Mouse (Mus musculus): ENCODE results near the gene Tnrc6b. TPM values are rescaled to one million over a fixed set of nuclear protein-coding genes. Genes with fewer than 3 reads are reported as not detected.

Tnrc6b gene
- polyA plus RNA-seq (2015; fragmentation: Nextera tagmentation; extraction: Ambion mirVana) = 48.7 and 51.0 TPM in 2 replicates

GRCm38 (mm10) chr15:80710608-80711363, at the start of gene Tnrc6b:
Tnrc6b (plus strand) TSS chr15:80711313.
- H3K36me3 ChIP-seq = no peaks in the 10 kb centered on the region
- H3K4me1 ChIP-seq (replicated peaks) = peaks cover 32% of the 10 kb centered on the region
- peak within 1 kb of the TSS; percentile 86 for H3K4me2 ChIP-seq (replicated peaks)
- H3K27me3 ChIP-seq = no peaks in the 10 kb centered on the region
- WGBS = under 1% methylated on average over 39 of the region's 39 CpGs
- H3K27ac ChIP-seq = peak within 1 kb of the TSS; percentile 96
- peak; percentile 98 for ATAC-seq
- H3K9ac ChIP-seq (replicated peaks) = peak within 1 kb of the TSS; percentile 87
- no peaks in the 10 kb centered on the region for H3K9me3 ChIP-seq
- peak within 1 kb of the TSS; percentile 95 for H3K4me3 ChIP-seq (replicated peaks)

GRCm38 (mm10) chr15:80664444-80664843, 46.7 kb upstream of the Tnrc6b start:
- Histone ChIP-seq H3K9ac (replicated peaks) (no peak overlapping the region), H3K27ac (no peak overlapping the region), H3K4me3 (replicated peaks) (no peak overlapping the region), H3K4me1 (replicated peaks) (no peaks in the 10 kb centered on the region), H3K36me3 (no peaks in the 10 kb centered on the region), H3K4me2 (replicated peaks) (no peak overlapping the region), H3K27me3 (0 out of 2 replicates have a peak, but pooled peaks cover 2% of the 10 kb centered on the region), H3K9me3 (peaks cover 9% of the 10 kb centered on the region; the same call in 1 of the 2 replicates)
- no peak for ATAC-seq
- WGBS = 90% methylated on average over 4 of the region's 4 CpGs

- peak within 1 kb of the TSS; percentile 41 for H3K4me3 ChIP-seq (replicated peaks)
- peak within 1 kb of the TSS; percentile 57 for H3K9ac ChIP-seq (replicated peaks)
- peak; percentile 67 for ATAC-seq
- no peaks in the 10 kb centered on the region for H3K36me3 ChIP-seq
- no peak within 1 kb of the TSS for H3K27ac ChIP-seq
- H3K27me3 ChIP-seq = peaks cover 39% of the 10 kb centered on the region
- peak within 1 kb of the TSS; percentile 62 for H3K4me2 ChIP-seq (replicated peaks)
- 5% methylated on average over 76 of the region's 85 CpGs for WGBS
- peaks cover 12% of the 10 kb centered on the region for H3K4me1 ChIP-seq (replicated peaks)
- H3K9me3 ChIP-seq = peaks cover 9% of the 10 kb centered on the region; the same call in 1 of the 2 replicates
These were observed 39.5 kb upstream of the Tnrc6b start, which contains the start of gene Fam83f for GRCm38 (mm10) chr15:80671295-80672252. Fam83f (plus strand) TSS chr15:80671847.

- peaks cover 16% of the 10 kb centered on the region for H3K4me1 ChIP-seq (replicated peaks)
- H3K4me2 ChIP-seq (replicated peaks) = no peak overlapping the region
- H3K9me3 ChIP-seq = peaks cover 4% of the 10 kb centered on the region; the same call in 1 of the 2 replicates
- no peak overlapping the region for H3K27ac ChIP-seq
- 61% methylated on average over 2 of the region's 2 CpGs for WGBS
- H3K36me3 ChIP-seq = no peaks in the 10 kb centered on the region
- no peak overlapping the region for H3K9ac ChIP-seq (replicated peaks)
- H3K4me3 ChIP-seq (replicated peaks) = no peak overlapping the region
- H3K27me3 ChIP-seq = peaks cover 39% of the 10 kb centered on the region
- ATAC-seq = no peak
These were observed 38.3 kb upstream of the Tnrc6b start for GRCm38 (mm10) chr15:80672810-80673209.

- H3K9me3 ChIP-seq = no peaks in the 10 kb centered on the region
- no peak overlapping the region for H3K4me2 ChIP-seq (replicated peaks)
- 73% methylated on average over 4 of the region's 4 CpGs for WGBS
- H3K36me3 ChIP-seq = no peaks in the 10 kb centered on the region
- H3K27me3 ChIP-seq = peaks cover 39% of the 10 kb centered on the region
- ATAC-seq = no peak
- H3K4me1 ChIP-seq (replicated peaks) = peaks cover 23% of the 10 kb centered on the region
- H3K9ac ChIP-seq (replicated peaks) = no peak overlapping the region
- H3K4me3 ChIP-seq (replicated peaks) = no peak overlapping the region
- H3K27ac ChIP-seq = no peak overlapping the region
These were observed 37.6 kb upstream of the Tnrc6b start for GRCm38 (mm10) chr15:80673337-80674095.

GRCm38 (mm10) chr15:80674700-80675099, 36.4 kb upstream of the Tnrc6b start:
- H3K27ac ChIP-seq = no peak overlapping the region
- no peaks in the 10 kb centered on the region for H3K36me3 ChIP-seq
- 84% methylated on average over 6 of the region's 6 CpGs for WGBS
- peaks cover 34% of the 10 kb centered on the region for H3K27me3 ChIP-seq
- H3K9ac ChIP-seq (replicated peaks) = no peak overlapping the region
- no peaks in the 10 kb centered on the region for H3K9me3 ChIP-seq
- H3K4me2 ChIP-seq (replicated peaks) = no peak overlapping the region
- H3K4me3 ChIP-seq (replicated peaks) = no peak overlapping the region
- no peak for ATAC-seq
- H3K4me1 ChIP-seq (replicated peaks) = peaks cover 34% of the 10 kb centered on the region

- peak; percentile 73 for ATAC-seq
- Histone ChIP-seq H3K4me3 (replicated peaks) (no peak overlapping the region), H3K9me3 (no peaks in the 10 kb centered on the region), H3K36me3 (no peaks in the 10 kb centered on the region), H3K9ac (replicated peaks) (no peak overlapping the region), H3K4me1 (replicated peaks) (peaks cover 48% of the 10 kb centered on the region), H3K27me3 (no peaks in the 10 kb centered on the region), H3K27ac (peak overlapping the region; percentile 42; the same call in 1 of the 2 replicates), H3K4me2 (replicated peaks) (no peak overlapping the region)
- WGBS = 55% methylated on average over 8 of the region's 8 CpGs
These were observed 31.4 kb upstream of the Tnrc6b start for GRCm38 (mm10) chr15:80679515-80680215.

GRCm38 (mm10) chr15:80680347-80681030, 30.6 kb upstream of the Tnrc6b start:
- no peak for ATAC-seq
- Histone ChIP-seq H3K9ac (replicated peaks) (no peak overlapping the region), H3K4me2 (replicated peaks) (no peak overlapping the region), H3K27ac (no peak overlapping the region), H3K4me3 (replicated peaks) (no peak overlapping the region), H3K27me3 (no peaks in the 10 kb centered on the region), H3K36me3 (no peaks in the 10 kb centered on the region), H3K4me1 (replicated peaks) (peaks cover 56% of the 10 kb centered on the region), H3K9me3 (no peaks in the 10 kb centered on the region)
- 58% methylated on average over 7 of the region's 7 CpGs for WGBS

GRCm38 (mm10) chr15:80681466-80681881, 29.6 kb upstream of the Tnrc6b start:
- Histone ChIP-seq H3K36me3 (no peaks in the 10 kb centered on the region), H3K4me2 (replicated peaks) (no peak overlapping the region), H3K9ac (replicated peaks) (no peak overlapping the region), H3K4me3 (replicated peaks) (no peak overlapping the region), H3K27me3 (no peaks in the 10 kb centered on the region), H3K9me3 (no peaks in the 10 kb centered on the region), H3K4me1 (replicated peaks) (peaks cover 66% of the 10 kb centered on the region), H3K27ac (no peak overlapping the region)
- ATAC-seq = no peak
- WGBS = 80% methylated on average over 4 of the region's 4 CpGs

GRCm38 (mm10) chr15:80682343-80682742, 28.8 kb upstream of the Tnrc6b start:
- no peak overlapping the region for H3K4me3 ChIP-seq (replicated peaks)
- peaks cover 68% of the 10 kb centered on the region for H3K4me1 ChIP-seq (replicated peaks)
- H3K9me3 ChIP-seq = no peaks in the 10 kb centered on the region
- no peak overlapping the region for H3K4me2 ChIP-seq (replicated peaks)
- 0 out of 2 replicates have a peak, but pooled peaks cover 3% of the 10 kb centered on the region for H3K27me3 ChIP-seq
- 87% methylated on average over 8 of the region's 8 CpGs for WGBS
- H3K27ac ChIP-seq = no peak overlapping the region
- no peak for ATAC-seq
- no peaks in the 10 kb centered on the region for H3K36me3 ChIP-seq
- H3K9ac ChIP-seq (replicated peaks) = no peak overlapping the region

Measured in midbrain, embryonic 13.5 days (tissue).